Mouse (Mus musculus): ENCODE results near the gene Taf8. TPM values are rescaled to one million over a fixed set of nuclear protein-coding genes. Genes with fewer than 3 reads are reported as not detected.

Gene Taf8
- 10 to 100 TPM; 20.5 to 26.2 TPM for total RNA-seq (2021)
- long read RNA-seq, experiment 1, partial matches to known transcripts: 1 of 7 reads
- long read RNA-seq, experiment 1, other reads (novel, unspliced or antisense): 2 of 7 reads
- long read RNA-seq, experiment 2, transcript Taf8-201 (9 exons, 2,784 nt): major isoform, 6 of 9 reads
- long read RNA-seq, experiment 2, partial matches to known transcripts: 1 of 9 reads
- long read RNA-seq, experiment 2, other reads (novel, unspliced or antisense): 2 of 9 reads

- TF ChIP-seq CTCF (conservative IDR thresholded peaks at IDR 0.05): 0 out of 2 replicates have a peak, but pooled peaks have one; percentile 8
- peak within 1 kb of the TSS; percentile 98 for H3K27ac ChIP-seq
- DNase-seq (ENCODE audit: low spot score in 2 of 2): peak; percentile 90 to 91
- H3K4me3 ChIP-seq: peak within 1 kb of the TSS; percentile 73
Observed at GRCm38 (mm10) chr17:47501946-47502706, at the start of gene Taf8. TSS of gene Taf8 (minus strand) at chr17:47502292.

- no peak for DNase-seq (ENCODE audit: low spot score in 2 of 2)
- Histone ChIP-seq H3K27ac (no peak overlapping the region), H3K4me3 (no peak overlapping the region)
- no peak for TF ChIP-seq CTCF (conservative IDR thresholded peaks at IDR 0.05)
Observed at GRCm38 (mm10) chr17:47551049-47551448, 49.0 kb upstream of the Taf8 start.

GRCm38 (mm10) chr17:47545861-47546331, 43.8 kb upstream of the Taf8 start:
- Histone ChIP-seq H3K4me3 (peak overlapping the region; percentile 40; the same call in 1 of the 2 replicates), H3K27ac (peak overlapping the region; percentile 47; the same call in 1 of the 2 replicates)
- TF ChIP-seq CTCF (conservative IDR thresholded peaks at IDR 0.05): no peak
- peak in 1 of 2 experiments; percentile 46 for DNase-seq (ENCODE audit: low spot score in 2 of 2)

GRCm38 (mm10) chr17:47545154-47545553, 43.1 kb upstream of the Taf8 start:
- Histone ChIP-seq H3K27ac (no peak overlapping the region), H3K4me3 (no peak overlapping the region)
- no peak for TF ChIP-seq CTCF (conservative IDR thresholded peaks at IDR 0.05)
- DNase-seq (ENCODE audit: low spot score in 2 of 2): no peak

GRCm38 (mm10) chr17:47543051-47543650, 41.1 kb upstream of the Taf8 start:
- DNase-seq (ENCODE audit: low spot score in 2 of 2): no peak
- TF ChIP-seq CTCF (conservative IDR thresholded peaks at IDR 0.05): no peak
- H3K4me3 ChIP-seq: no peak overlapping the region
- H3K27ac ChIP-seq: no peak overlapping the region

- no peak overlapping the region for H3K27ac ChIP-seq
- no peak for TF ChIP-seq CTCF (conservative IDR thresholded peaks at IDR 0.05)
- no peak for DNase-seq (ENCODE audit: low spot score in 2 of 2)
- H3K4me3 ChIP-seq: no peak overlapping the region
Observed at GRCm38 (mm10) chr17:47542061-47542460, 40.0 kb upstream of the Taf8 start.

GRCm38 (mm10) chr17:47539128-47539527, 37.0 kb upstream of the Taf8 start:
- TF ChIP-seq CTCF (conservative IDR thresholded peaks at IDR 0.05): no peak
- H3K4me3 ChIP-seq: no peak overlapping the region
- H3K27ac ChIP-seq: no peak overlapping the region
- DNase-seq (ENCODE audit: low spot score in 2 of 2): no peak

GRCm38 (mm10) chr17:47538049-47538448, 36.0 kb upstream of the Taf8 start:
- DNase-seq (ENCODE audit: low spot score in 2 of 2): no peak
- Histone ChIP-seq H3K27ac (no peak overlapping the region), H3K4me3 (no peak overlapping the region)
- no peak for TF ChIP-seq CTCF (conservative IDR thresholded peaks at IDR 0.05)

- DNase-seq (ENCODE audit: low spot score in 2 of 2): no peak
- no peak for TF ChIP-seq CTCF (conservative IDR thresholded peaks at IDR 0.05)
- H3K4me3 ChIP-seq: no peak overlapping the region
- no peak overlapping the region for H3K27ac ChIP-seq
Observed at GRCm38 (mm10) chr17:47535812-47536236, 33.7 kb upstream of the Taf8 start.

- H3K4me3 ChIP-seq: no peak overlapping the region
- TF ChIP-seq CTCF (conservative IDR thresholded peaks at IDR 0.05): no peak
- no peak for DNase-seq (ENCODE audit: low spot score in 2 of 2)
- no peak overlapping the region for H3K27ac ChIP-seq
Observed at GRCm38 (mm10) chr17:47533691-47534090, 31.6 kb upstream of the Taf8 start.

- no peak for TF ChIP-seq CTCF (conservative IDR thresholded peaks at IDR 0.05)
- no peak for DNase-seq (ENCODE audit: low spot score in 2 of 2)
- no peak overlapping the region for H3K4me3 ChIP-seq
- H3K27ac ChIP-seq: no peak overlapping the region
Observed at GRCm38 (mm10) chr17:47532364-47532763, 30.3 kb upstream of the Taf8 start.

- TF ChIP-seq CTCF (conservative IDR thresholded peaks at IDR 0.05): no peak
- no peak for DNase-seq (ENCODE audit: low spot score in 2 of 2)
- H3K4me3 ChIP-seq: no peak overlapping the region
- H3K27ac ChIP-seq: no peak overlapping the region
Observed at GRCm38 (mm10) chr17:47531387-47531818, 29.3 kb upstream of the Taf8 start.

- H3K27ac ChIP-seq: no peak overlapping the region
- DNase-seq (ENCODE audit: low spot score in 2 of 2): no peak
- no peak for TF ChIP-seq CTCF (conservative IDR thresholded peaks at IDR 0.05)
- no peak overlapping the region for H3K4me3 ChIP-seq
Observed at GRCm38 (mm10) chr17:47529595-47529994, 27.5 kb upstream of the Taf8 start.
